Mouse (Mus musculus): ENCODE results near the gene Parp8. TPM values are rescaled to one million over a fixed set of nuclear protein-coding genes. Genes with fewer than 3 reads are reported as not detected.

The Parp8 gene
- total and polyA plus RNA-seq, 3 experiments = not detected

DNA sequence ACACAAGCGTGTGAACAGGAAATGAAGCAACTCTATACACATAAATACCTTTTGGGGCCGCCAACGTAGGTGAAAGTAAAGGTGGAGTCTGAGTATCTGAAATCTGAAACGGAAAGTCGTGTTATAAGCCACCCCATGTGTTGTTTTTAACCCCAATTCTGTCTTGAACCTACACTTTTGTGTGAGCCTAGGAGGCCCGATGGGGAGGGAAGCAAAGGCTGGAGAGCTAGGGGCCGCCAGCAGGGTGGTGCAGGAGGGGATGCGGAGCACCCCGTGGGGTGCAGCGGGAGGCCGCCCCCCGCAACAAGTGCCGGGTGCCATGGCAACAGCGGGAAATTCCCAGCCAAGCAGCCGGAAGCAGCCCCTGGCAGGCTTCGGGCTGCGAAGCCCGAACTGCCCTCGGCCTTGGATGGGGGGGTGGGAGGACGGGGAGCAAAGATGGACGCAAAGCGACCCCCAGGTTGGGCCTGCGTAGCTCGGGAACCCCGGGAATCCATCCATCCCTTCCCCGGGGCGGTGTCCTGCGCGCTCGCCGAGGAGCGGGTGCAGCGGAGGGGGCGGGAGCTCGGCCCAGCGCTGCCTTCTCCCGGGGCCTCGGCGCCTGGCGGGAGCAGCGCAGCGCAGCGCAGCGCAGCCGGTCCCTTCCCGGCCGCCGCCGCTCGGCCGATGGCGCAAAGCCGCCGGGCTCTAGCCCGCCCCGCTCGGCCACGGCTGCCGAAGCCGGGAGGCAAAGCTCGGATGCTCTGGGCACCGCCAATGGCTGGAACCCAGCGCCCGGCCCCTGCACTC lies 1.0 kb downstream of the Parp8 start:
- no peak for DNase-seq (ENCODE audit: extremely low read depth)
- Histone ChIP-seq H3K9ac (ENCODE audit: insufficient read depth, low read depth) (no peak overlapping the region), H3K9me3 (replicated peaks; ENCODE audit: low read length) (peaks cover 60% of the 10 kb centered on the region), H3K79me2 (replicated peaks; ENCODE audit: control insufficient read depth, extremely low read depth, insufficient read depth, poor library complexity, severe bottlenecking) (no peaks in the 10 kb centered on the region), H3K27me3 (replicated peaks) (no peaks in the 10 kb centered on the region), H3K4me3 (replicated peaks in 1 of 3; ENCODE audit: low read depth in 2 of 3, low read length in 2 of 3, poor library complexity in 1 of 3) (no peak overlapping the region), H3K4me2 (ENCODE audit: insufficient read depth, low read depth, poor library complexity, severe bottlenecking) (no peak overlapping the region), H3K4me1 (ENCODE audit: control insufficient read depth in 1 of 2, insufficient read depth in 2 of 2) (no peaks in the 10 kb centered on the region), H3K36me3 (replicated peaks in 1 of 2; ENCODE audit: control insufficient read depth in 1 of 2, insufficient read depth in 1 of 2, low read length in 1 of 2) (no peaks in the 10 kb centered on the region), H3K27ac (ENCODE audit: insufficient read depth, low read depth) (no peak overlapping the region)
- in situ Hi-C loops (cut with MboI; ENCODE audit: low pct_ligation_motif_present, low pct_unique_long_range_greater_than_20kb, low sequenced_read_pairs) (no loop called here), dilution Hi-C loops (cut with MboI; ENCODE audit: extremely low pct_ligation_motif_present, extremely low pct_unique_long_range_greater_than_20kb, low sequenced_read_pairs) (no loop called here)
- no peak for TF ChIP-seq MAFK (IDR thresholded peaks at IDR 0.05; ENCODE audit: insufficient replicate concordance, low read length)
- no peak for TF ChIP-seq EP300 (IDR thresholded peaks at IDR 0.05; ENCODE audit: low read length)
- TF ChIP-seq SIN3A (IDR thresholded peaks at IDR 0.05; ENCODE audit: low read length) = no peak
- TF ChIP-seq MXI1 (IDR thresholded peaks at IDR 0.05; ENCODE audit: low read depth, low read length) = no peak
- no peak for TF ChIP-seq MAZ (IDR thresholded peaks at IDR 0.05; ENCODE audit: low read depth, low read length)
- TF ChIP-seq TBP (conservative IDR thresholded peaks at IDR 0.05; ENCODE audit: low read depth, low read length) = no peak
- TF ChIP-seq ZKSCAN1 (IDR thresholded peaks at IDR 0.05; ENCODE audit: borderline replicate concordance, low read depth, low read length) = no peak
- TF ChIP-seq E2F4 (IDR thresholded peaks at IDR 0.05; ENCODE audit: insufficient replicate concordance, low read depth, low read length) = no peak
- TF ChIP-seq SMC3 (IDR thresholded peaks at IDR 0.05; ENCODE audit: low read depth, low read length) = no peak
- no peak for TF ChIP-seq IRF4 (IDR thresholded peaks at IDR 0.05; ENCODE audit: low read depth, low read length)
- TF ChIP-seq ELF1 (IDR thresholded peaks at IDR 0.05; ENCODE audit: low read depth, low read length) = no peak
- TF ChIP-seq ETS1 (conservative IDR thresholded peaks at IDR 0.05; ENCODE audit: low read depth, low read length) = no peak
- no peak for TF ChIP-seq CHD2 (IDR thresholded peaks at IDR 0.05; ENCODE audit: low read length)
- no peak for TF ChIP-seq POLR2AphosphoS2 (IDR thresholded peaks at IDR 0.05; ENCODE audit: low read depth, low read length)
- TF ChIP-seq JUND (conservative IDR thresholded peaks at IDR 0.05; ENCODE audit: low read depth, low read length) = no peak
- no peak for TF ChIP-seq USF2 (conservative IDR thresholded peaks at IDR 0.05; ENCODE audit: low read depth, low read length)
- TF ChIP-seq RAD21 (IDR thresholded peaks at IDR 0.05; ENCODE audit: low read depth, low read length) = no peak

DNA sequence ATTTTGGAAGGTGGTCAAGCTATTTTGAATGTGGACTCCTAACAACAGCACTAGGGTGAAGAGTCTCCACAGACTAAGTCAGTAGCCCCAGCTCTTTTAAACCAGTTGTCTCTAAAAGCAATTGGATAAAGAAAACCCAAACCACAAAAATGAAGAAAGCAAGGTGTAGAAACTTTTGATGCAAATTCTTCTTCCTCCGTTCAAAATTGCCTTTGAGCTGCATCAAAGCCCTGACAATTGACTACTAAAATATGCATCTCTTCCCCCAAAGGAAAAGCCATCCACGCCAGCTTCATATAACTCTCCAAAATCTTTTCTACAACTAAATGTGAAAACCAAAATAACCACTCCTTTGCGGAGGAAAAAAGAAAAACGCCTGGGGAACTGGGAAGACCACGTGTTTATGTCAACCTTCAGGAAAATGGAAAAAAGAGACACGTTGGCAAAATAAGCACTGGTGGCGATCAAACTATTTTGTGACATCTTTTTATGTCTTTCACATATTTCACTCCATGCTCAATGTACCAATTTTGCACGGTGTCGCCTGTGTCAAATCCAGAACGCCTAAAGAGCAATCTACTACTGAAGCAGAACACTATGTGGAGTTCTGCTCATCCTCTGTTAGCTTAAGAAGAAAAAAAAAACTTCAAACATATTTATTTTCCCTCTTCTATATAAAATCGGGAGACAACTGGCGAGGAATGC lies 1.8 kb downstream of the Parp8 start:
- no peak for DNase-seq (ENCODE audit: extremely low read depth)
- H3K9me3 ChIP-seq (replicated peaks; ENCODE audit: low read length) = peaks cover 64% of the 10 kb centered on the region
- in situ Hi-C loops (cut with MboI; ENCODE audit: low pct_ligation_motif_present, low pct_unique_long_range_greater_than_20kb, low sequenced_read_pairs) = no loop called here

More for the DNA sequence above, 1.8 kb downstream of the Parp8 start:
- Histone ChIP-seq H3K27ac (ENCODE audit: insufficient read depth, low read depth) (no peak overlapping the region), H3K36me3 (replicated peaks in 1 of 2; ENCODE audit: control insufficient read depth in 1 of 2, insufficient read depth in 1 of 2, low read length in 1 of 2) (no peaks in the 10 kb centered on the region), H3K4me2 (ENCODE audit: insufficient read depth, low read depth, poor library complexity, severe bottlenecking) (no peak overlapping the region), H3K4me3 (replicated peaks in 1 of 3; ENCODE audit: low read depth in 2 of 3, low read length in 2 of 3, poor library complexity in 1 of 3) (no peak overlapping the region), H3K27me3 (replicated peaks) (no peaks in the 10 kb centered on the region), H3K9ac (ENCODE audit: insufficient read depth, low read depth) (no peak overlapping the region), H3K4me1 (ENCODE audit: control insufficient read depth in 1 of 2, insufficient read depth in 2 of 2) (no peaks in the 10 kb centered on the region), H3K79me2 (replicated peaks; ENCODE audit: control insufficient read depth, extremely low read depth, insufficient read depth, poor library complexity, severe bottlenecking) (no peaks in the 10 kb centered on the region)
- TF ChIP-seq POLR2A (IDR thresholded peaks at IDR 0.05; ENCODE audit: low read depth, low read length) = no peak
- no peak for TF ChIP-seq CTCF (conservative IDR thresholded peaks at IDR 0.05 in 1 of 2, IDR thresholded peaks at IDR 0.05 in 1 of 2; ENCODE audit: low read depth in 2 of 2, low read length in 2 of 2)
- TF ChIP-seq MXI1 (IDR thresholded peaks at IDR 0.05; ENCODE audit: low read depth, low read length) = no peak
- TF ChIP-seq ZMIZ1 (IDR thresholded peaks at IDR 0.05; ENCODE audit: low read depth, low read length) = no peak
- TF ChIP-seq RAD21 (IDR thresholded peaks at IDR 0.05; ENCODE audit: low read depth, low read length) = no peak
- no peak for TF ChIP-seq USF2 (conservative IDR thresholded peaks at IDR 0.05; ENCODE audit: low read depth, low read length)
- no peak for TF ChIP-seq MAFK (IDR thresholded peaks at IDR 0.05; ENCODE audit: insufficient replicate concordance, low read length)
- TF ChIP-seq PAX5 (IDR thresholded peaks at IDR 0.05; ENCODE audit: low read length) = no peak
- TF ChIP-seq NELFE (IDR thresholded peaks at IDR 0.05; ENCODE audit: low read depth, low read length) = no peak
- no peak for TF ChIP-seq HCFC1 (IDR thresholded peaks at IDR 0.05; ENCODE audit: low read depth, low read length)
- no peak for TF ChIP-seq TBP (conservative IDR thresholded peaks at IDR 0.05; ENCODE audit: low read depth, low read length)
- TF ChIP-seq SMC3 (IDR thresholded peaks at IDR 0.05; ENCODE audit: low read depth, low read length) = no peak
- dilution Hi-C loops (cut with MboI; ENCODE audit: extremely low pct_ligation_motif_present, extremely low pct_unique_long_range_greater_than_20kb, low sequenced_read_pairs) = no loop called here
